Mouse (Mus musculus) common myeloid progenitor, adult 5-6 weeks (primary cell): ENCODE measurements around the gene Cd52. TPM values are rescaled to one million over a fixed set of nuclear protein-coding genes. Genes with fewer than 3 reads are reported as not detected.

Source experiments
- ATAC-seq: replicated peaks from 2 replicates; pipeline ENCODE4 v1.8.0; 2016; ENCODE audit warnings: low read depth, mild to moderate bottlenecking, moderate TSS enrichment, inconsistent platforms; ENCODE audit not compliant: poor library complexity, severe bottlenecking
- total RNA-seq: library from RNA; stranded (forward); fragments of 200-1000, 187-1606 nt; gene quantifications from 2 replicates; pipeline ENCODE4 v1.2.3, GENCODE M21; 2017

The Cd52 gene
- total RNA-seq, 1 experiment from 2014 or later: 234 TPM

- no peak for ATAC-seq
Measured at GRCm38 (mm10) chr4:134096120-134096519, 1.2 kb upstream of the Cd52 start.

GRCm38 (mm10) chr4:134094004-134094564, 798 bp downstream of the Cd52 start:
- no peak for ATAC-seq

- ATAC-seq: peak; percentile 70
Measured at GRCm38 (mm10) chr4:134092382-134093288, 2.2 kb downstream of the Cd52 start.

- no peak for ATAC-seq
Measured at GRCm38 (mm10) chr4:134091225-134091529, 3.7 kb downstream of the Cd52 start.

- no peak for ATAC-seq
Measured at GRCm38 (mm10) chr4:134090521-134091224, 4.2 kb downstream of the Cd52 start.

- ATAC-seq: no peak
Measured at GRCm38 (mm10) chr4:134089029-134089428, 5.9 kb downstream of the Cd52 start.

GRCm38 (mm10) chr4:134087412-134087811, 7.5 kb downstream of the Cd52 start:
- peak; percentile 96 for ATAC-seq

GRCm38 (mm10) chr4:134084999-134085398, 9.9 kb downstream of the Cd52 start:
- no peak for ATAC-seq

- ATAC-seq: no peak
Measured at GRCm38 (mm10) chr4:134082460-134082859, 12.4 kb downstream of the Cd52 start.

GRCm38 (mm10) chr4:134081730-134082386, 13.0 kb downstream of the Cd52 start:
- ATAC-seq: peak; percentile 88

GRCm38 (mm10) chr4:134080674-134081073, 14.2 kb downstream of the Cd52 start:
- no peak for ATAC-seq

- ATAC-seq: peak; percentile 61
Measured at GRCm38 (mm10) chr4:134078694-134079093, 16.2 kb downstream of the Cd52 start.

- no peak for ATAC-seq
Measured at GRCm38 (mm10) chr4:134068793-134069580, 25.9 kb downstream of the Cd52 start.

GRCm38 (mm10) chr4:134067833-134068544, 26.9 kb downstream of the Cd52 start:
- no peak for ATAC-seq

GRCm38 (mm10) chr4:134067383-134067782, 27.5 kb downstream of the Cd52 start:
- ATAC-seq: no peak

- ATAC-seq: no peak
Measured at GRCm38 (mm10) chr4:134065431-134066004, 29.4 kb downstream of the Cd52 start.

- ATAC-seq: no peak
Measured at GRCm38 (mm10) chr4:134062561-134062960, 32.3 kb downstream of the Cd52 start.

GRCm38 (mm10) chr4:134061944-134062446, 32.9 kb downstream of the Cd52 start:
- no peak for ATAC-seq
